Mouse (Mus musculus) left cerebral cortex, adult 2 months (tissue): Measurements from ENCODE around the gene Bbs2. TPM values are rescaled to one million over a fixed set of nuclear protein-coding genes. Genes with fewer than 3 reads are reported as not detected.
"Not testable (repeated sequence)": the region's sequence is repeated elsewhere in the genome, so short reads cannot be mapped to it uniquely, and the experiment has no call there.

Experiments
- DNase-seq, 2 experiments: peaks; one replicate each; pipeline ENCODE4 v3.0.0; 2021 to 2022; ENCODE audit warnings: low spot score in 2 of 2, mixed read lengths in 1 of 2; ENCODE audit errors: extremely low spot score in 1 of 2
- H3K27ac ChIP-seq: fragments of 200-600 bp; 2 replicates; pipeline ENCODE4 v1.8.1; 2022
- H3K4me3 ChIP-seq: fragments of 200-600 bp; 2 replicates; pipeline ENCODE4 v1.8.1; 2022
- CTCF ChIP-seq: fragments of 200-600 bp; IDR thresholded peaks from 2 replicates; pipeline ENCODE4 v1.8.1; 2022; ENCODE audit warnings: antibody characterized with exemption, mild to moderate bottlenecking, moderate library complexity
- intact Hi-C: fragments of 180-260 bp; cut with DNase I; formaldehyde crosslinking; loops from one replicate; pipeline ENCODE4 v1.15.1; 2025
- long read RNA-seq, 2 experiments: library from polyadenylated mRNA; stranded (forward); transcript quantifications; one replicate each; pipeline ENCODE4 v2.0.0; 2021; ENCODE audit warnings: borderline mapping rate in 2 of 2
- total RNA-seq, 2 experiments: library from RNA; stranded (reverse); gene quantifications; 2 replicates each; pipeline ENCODE4 v1.2.3; 2021

The Bbs2 gene
- 10 to 100 TPM; 30.7 to 35.9 TPM for total RNA-seq
- long read RNA-seq, experiment 1, transcript Bbs2-201 (17 exons, 3,064 nt) = major isoform, 12 of 17 reads
- long read RNA-seq, experiment 1, partial matches to known transcripts = 0 of 17 reads
- long read RNA-seq, experiment 1, other reads (novel, unspliced or antisense) = 5 of 17 reads
- long read RNA-seq, experiment 2, transcript Bbs2-201 (17 exons, 3,064 nt) = major isoform, 10 of 16 reads
- long read RNA-seq, experiment 2, partial matches to known transcripts = 0 of 16 reads
- long read RNA-seq, experiment 2, other reads (novel, unspliced or antisense) = 6 of 16 reads

DNA sequence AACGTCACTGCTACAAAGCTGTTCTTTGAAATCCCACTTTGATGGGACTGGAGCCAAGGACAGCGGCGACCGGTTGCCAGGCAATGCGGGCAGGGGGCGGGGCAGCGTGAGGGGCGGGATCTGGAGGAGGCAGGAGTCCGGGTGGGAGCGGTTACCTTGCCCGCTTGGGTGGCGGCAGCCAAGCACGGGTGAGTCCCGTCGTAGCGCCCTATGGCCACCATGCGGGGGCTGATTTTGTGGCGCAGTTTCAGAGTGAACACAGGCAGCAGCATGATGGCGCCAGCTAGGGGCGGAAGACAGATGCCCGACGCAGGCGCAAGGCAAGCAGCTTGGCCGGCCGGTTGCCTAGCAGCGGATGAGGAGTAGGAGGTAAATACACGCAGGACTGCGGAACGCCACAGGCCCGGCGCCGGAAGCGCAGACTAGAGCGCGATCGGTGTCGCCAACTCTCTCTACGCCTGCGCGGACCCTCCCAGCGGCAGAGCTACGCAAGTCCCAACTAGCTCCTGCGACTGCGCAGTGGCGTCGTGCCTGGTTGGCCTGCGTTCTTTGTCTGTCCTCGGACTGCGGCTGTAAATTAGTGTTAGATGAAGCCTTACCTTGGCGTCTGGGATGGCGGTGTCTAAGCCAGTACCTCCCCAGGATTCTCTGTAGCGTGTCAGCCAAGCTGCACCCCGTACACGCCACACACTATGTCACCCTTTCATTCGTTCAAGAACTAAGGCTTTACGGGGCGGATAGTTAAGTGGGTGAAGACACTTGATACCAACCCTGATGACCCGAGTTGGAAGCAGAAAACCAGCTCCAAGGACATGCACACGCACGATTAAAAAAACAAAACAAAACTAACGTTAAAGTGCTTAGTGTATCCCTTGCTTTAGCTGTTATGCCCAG is at the start of gene Bbs2:
TSS of gene Bbs2 (minus strand) at position 848 of the 894 bp plus-strand sequence.
- Histone ChIP-seq H3K4me3 (peak within 1 kb of the TSS; percentile 63), H3K27ac (peak within 1 kb of the TSS; percentile 98)
- peak; percentile 99 to 100 for DNase-seq
- intact Hi-C loops = loop anchor here (2.0 to 5.0 kb wide), 2 partner anchors 54 to 61 kb away; partner anchors contain the start of genes Mt3, Nudt21 and Ogfod1
- peak; percentile 43 for TF ChIP-seq CTCF

- Histone ChIP-seq H3K27ac (peak overlapping the region; percentile 53; the same call in 1 of the 2 replicates), H3K4me3 (no peak overlapping the region)
- no peak for TF ChIP-seq CTCF
- intact Hi-C loops = no loop called here
- no peak for DNase-seq
Observed at GRCm38 (mm10) chr8:94148236-94148635, 49.5 kb upstream of the Bbs2 start.

DNA sequence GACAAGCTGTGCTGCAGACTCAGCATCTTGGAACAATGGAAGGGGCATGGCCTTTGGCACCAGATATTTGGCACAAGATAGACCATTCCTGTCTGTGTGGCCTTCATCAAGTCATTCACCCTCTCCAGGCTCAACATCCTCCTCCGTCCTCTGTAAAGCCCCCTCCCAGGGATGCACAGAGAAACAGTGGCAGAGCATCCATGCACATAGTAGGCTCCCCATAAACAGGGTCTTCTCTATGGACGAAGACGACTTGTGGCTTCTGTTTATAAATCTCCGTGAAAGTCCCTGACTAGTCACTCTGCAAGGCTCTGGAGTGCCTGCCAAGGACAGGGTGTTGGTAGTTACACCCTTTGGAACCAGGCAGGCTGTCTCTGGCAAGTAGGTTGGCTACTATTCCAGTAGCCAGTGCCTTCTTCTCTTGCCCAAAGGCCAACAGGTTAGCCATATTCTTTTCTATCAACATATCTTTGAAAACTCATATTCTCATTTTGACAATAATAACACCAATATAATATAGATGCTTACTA is 41.6 kb upstream of the Bbs2 start:
- intact Hi-C loops = no loop called here
- TF ChIP-seq CTCF = no peak
- no peak for DNase-seq
- Histone ChIP-seq H3K27ac (no peak overlapping the region), H3K4me3 (no peak overlapping the region)

DNA sequence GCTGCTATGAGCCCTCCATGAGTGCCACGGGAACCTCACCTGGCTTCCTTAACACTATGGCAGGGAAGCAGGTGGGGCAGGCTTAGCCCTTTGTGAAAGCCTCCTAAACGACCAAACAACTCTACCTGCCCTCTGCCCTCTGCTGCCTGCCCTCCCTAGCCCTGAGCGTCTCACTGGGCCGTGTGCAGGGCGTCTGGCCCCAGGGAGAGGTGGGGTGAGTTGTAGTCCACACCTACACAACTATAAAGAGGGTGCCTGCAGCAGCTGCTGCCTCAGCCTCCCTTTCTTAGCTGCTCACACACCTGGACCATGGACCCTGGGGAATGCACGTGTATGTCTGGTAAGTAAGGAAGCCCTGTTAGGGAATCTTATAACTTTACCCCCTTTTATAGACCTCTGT is 38.2 kb upstream of the Bbs2 start, which contains the start of gene Mt4:
TSS of gene Mt4 (plus strand) at position 265 of the 400 bp plus-strand sequence.
- DNase-seq = no peak
- no peak for TF ChIP-seq CTCF
- intact Hi-C loops = no loop called here
- no peak within 1 kb of the TSS for H3K4me3 ChIP-seq
- no peak within 1 kb of the TSS for H3K27ac ChIP-seq

GRCm38 (mm10) chr8:94136192-94136591 is 37.5 kb upstream of the Bbs2 start:
- no peak for DNase-seq
- intact Hi-C loops = no loop called here
- no peak for TF ChIP-seq CTCF
- Histone ChIP-seq H3K27ac (no peak overlapping the region), H3K4me3 (no peak overlapping the region)

DNA sequence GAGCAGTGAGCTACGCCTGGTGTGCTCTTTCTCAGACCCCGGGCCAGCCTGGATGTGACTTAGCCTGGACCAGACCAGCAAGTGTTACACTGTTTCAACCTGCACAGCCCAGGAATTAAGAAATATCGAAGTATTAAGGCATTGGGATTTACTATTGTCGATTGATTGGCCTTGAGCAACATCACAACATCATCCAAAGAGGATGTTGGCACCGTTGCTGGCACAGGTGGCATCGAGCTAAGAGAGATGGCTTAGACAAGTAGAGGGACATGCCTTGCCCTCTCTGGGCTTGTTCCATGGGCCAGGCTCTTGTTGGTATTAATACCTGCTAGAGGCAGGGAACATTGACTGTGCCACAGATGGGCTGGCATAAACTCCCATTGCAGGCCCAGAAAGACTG is 36.8 kb upstream of the Bbs2 start:
- DNase-seq = no peak
- Histone ChIP-seq H3K27ac (no peak overlapping the region), H3K4me3 (no peak overlapping the region)
- no peak for TF ChIP-seq CTCF
- intact Hi-C loops = no loop called here

DNA sequence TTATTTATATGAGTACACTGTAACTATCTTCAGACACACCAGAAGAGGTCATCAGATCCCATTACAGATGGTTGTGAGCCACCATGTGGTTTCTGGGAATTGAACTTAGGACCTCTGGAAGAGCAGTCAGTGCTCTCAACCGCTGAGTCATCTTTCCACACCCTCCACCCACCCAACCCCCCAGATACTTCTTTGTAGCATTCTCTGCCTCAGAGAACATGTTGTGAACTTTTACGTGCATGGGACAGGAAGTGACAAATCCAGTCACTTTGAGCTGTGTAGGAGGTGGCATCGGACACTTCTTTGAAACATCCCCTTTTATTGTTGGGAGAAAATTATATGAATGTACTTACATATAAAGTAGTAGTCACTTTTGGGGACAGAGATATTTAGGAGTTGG is 35.9 kb upstream of the Bbs2 start:
- DNase-seq, H3K27ac ChIP-seq, intact Hi-C loops, H3K4me3 ChIP-seq: not testable (repeated sequence)

DNA sequence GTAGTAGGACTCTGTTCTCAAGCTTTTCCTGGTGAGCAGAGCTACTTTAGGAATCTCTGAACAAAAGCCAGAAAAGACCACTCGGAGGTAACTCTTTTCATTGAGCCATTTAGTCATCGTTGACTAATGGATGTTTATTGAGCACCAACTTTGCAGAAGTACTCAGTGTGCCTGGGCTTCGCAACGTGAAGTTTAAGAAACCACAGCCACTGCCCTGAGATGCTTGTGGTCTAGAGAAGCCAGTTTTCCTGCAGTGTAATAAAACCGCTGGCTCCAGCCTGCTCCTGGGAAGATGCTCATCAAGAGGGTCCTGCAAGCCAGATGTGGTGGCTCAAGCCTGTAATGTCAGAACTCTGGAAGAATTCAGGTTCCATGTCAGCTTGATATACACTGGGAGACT is 33.4 kb upstream of the Bbs2 start:
- Histone ChIP-seq H3K4me3 (no peak overlapping the region), H3K27ac (no peak overlapping the region)
- intact Hi-C loops = no loop called here
- no peak for TF ChIP-seq CTCF
- no peak for DNase-seq

DNA sequence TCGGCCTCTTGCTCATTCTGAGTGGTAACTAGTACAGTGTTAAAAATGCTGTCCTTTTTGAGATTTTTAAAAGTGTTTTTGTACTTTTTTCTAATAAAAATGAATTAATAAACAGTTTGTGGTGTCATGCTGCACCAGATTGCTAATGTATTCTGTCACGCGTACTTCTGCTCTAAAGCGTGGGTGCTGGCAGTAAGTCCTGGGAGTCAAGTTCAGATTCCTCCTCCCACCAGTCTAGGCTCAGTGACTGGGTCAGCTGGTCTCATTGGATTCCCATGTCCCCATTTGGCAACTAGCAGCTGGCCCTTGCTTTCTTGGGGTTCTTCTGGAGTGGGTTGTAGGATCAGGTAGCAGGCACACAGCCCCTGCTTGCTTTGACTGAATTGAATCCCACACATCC is 31.4 kb upstream of the Bbs2 start:
- DNase-seq = no peak
- Histone ChIP-seq H3K27ac (no peak overlapping the region), H3K4me3 (no peak overlapping the region)
- TF ChIP-seq CTCF = no peak
- intact Hi-C loops = no loop called here

DNA sequence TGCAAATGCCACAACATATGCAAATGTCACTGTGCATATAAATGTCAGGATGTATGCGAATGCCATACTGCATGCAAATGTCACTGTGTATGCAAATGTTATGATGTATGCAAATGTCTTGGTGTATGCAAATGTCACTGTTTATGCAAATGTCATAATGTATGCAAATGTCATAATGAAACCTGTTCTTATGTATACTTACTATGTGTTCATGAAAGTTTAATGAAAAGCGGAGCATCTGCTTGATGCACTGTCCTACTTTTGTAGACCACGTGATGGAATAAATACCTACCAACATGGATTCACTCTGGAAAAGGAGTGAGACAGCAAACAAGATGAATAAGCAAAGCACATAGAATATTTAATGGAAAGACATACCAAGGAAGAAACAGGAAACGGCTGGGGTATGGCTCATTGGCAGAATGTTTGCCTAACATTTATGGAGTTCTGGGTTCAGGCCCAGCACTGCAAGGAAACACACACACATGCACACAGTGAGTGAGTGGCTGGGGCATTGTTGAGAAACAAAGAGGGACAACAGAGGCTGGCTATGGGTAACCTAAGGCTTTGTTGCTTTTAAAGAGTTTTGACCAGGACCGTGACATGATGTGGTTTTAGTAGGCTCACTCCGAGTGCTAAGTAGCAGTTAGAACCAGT is 30.5 kb upstream of the Bbs2 start:
- no peak overlapping the region for H3K4me3 ChIP-seq
- intact Hi-C loops = no loop called here
- no peak for DNase-seq
- no peak overlapping the region for H3K27ac ChIP-seq
- TF ChIP-seq CTCF = no peak

DNA sequence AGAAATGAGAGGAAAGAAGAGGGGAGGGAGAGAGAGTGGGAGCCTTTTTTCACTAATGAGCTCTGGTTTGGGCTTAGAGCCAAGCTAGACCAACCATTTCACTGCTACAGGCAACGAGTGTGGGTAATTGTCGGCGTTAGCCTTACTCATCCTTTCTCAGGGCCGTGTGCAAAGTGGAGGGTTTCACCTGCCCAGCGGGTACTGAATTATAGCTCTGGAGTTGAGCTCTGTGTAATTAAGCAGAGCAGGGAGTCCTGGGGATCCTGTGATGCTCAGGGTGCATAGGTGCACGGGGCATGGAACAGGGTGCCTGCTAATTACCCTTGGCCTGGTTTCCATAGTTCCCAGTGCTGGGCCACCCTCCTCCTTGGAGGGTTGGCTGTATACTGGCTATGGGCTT is 29.0 kb upstream of the Bbs2 start:
- DNase-seq = no peak
- H3K4me3 ChIP-seq = no peak overlapping the region
- H3K27ac ChIP-seq = no peak overlapping the region
- TF ChIP-seq CTCF = no peak
- intact Hi-C loops = no loop called here
